Mouse (Mus musculus): Measurements from ENCODE around the gene Samd10. TPM values are rescaled to one million over a fixed set of nuclear protein-coding genes. Genes with fewer than 3 reads are reported as not detected.

Samd10 gene
- total RNA-seq, 2 experiments from 2014 or later = 0.78 to 0.84 TPM

- intact Hi-C loops (cut with DNase I; ENCODE audit: low total_unique reads) = no loop called here
- DNase-seq = no peak
These were observed 50.8 kb downstream of the Samd10 start for GRCm38 (mm10) chr2:181548227-181548626.

- DNase-seq = no peak
- intact Hi-C loops (cut with DNase I; ENCODE audit: low total_unique reads) = no loop called here
These were observed 52.9 kb downstream of the Samd10 start for GRCm38 (mm10) chr2:181546142-181546541.

Small RNA genes within 50 kb of the gene (microRNA-seq; reads per million reads assigned to microRNA genes)
- 0 reads per million in 2 experiments for gene Mir7006

Other genes starting within 250 kb of the Samd10 start
- gene Zgpat, start 234.3 kb downstream of the Samd10 start, total RNA-seq (2021) = 10 to 100 TPM; 12.5 to 14.3 TPM
- gene Arfrp1, start 233.8 kb downstream of the Samd10 start, total RNA-seq (2021) = 10 to 100 TPM; 21.0 to 21.8 TPM
- 1 to 10 TPM; 4.4 to 4.6 TPM for gene Lime1, start 219.1 kb downstream of the Samd10 start, total RNA-seq (2021)
- 1 to 10 TPM; 5.3 to 5.7 TPM for gene Zbtb46, start 139.8 kb downstream of the Samd10 start, total RNA-seq (2021)
- gene Abhd16b, start 106.0 kb downstream of the Samd10 start, total RNA-seq (2021) = not detected
- gene Tpd52l2, start 102.1 kb downstream of the Samd10 start, total RNA-seq (2021) = 10 to 100 TPM; 58.7 to 59.4 TPM
- 10 to 100 TPM; 47.8 to 51.8 TPM for gene Dnajc5, start 78.7 kb downstream of the Samd10 start, total RNA-seq (2021)
- 10 to 100 TPM; 28.8 to 29.7 TPM for gene Uckl1, start 14.3 kb downstream of the Samd10 start, total RNA-seq (2021)
- gene Prpf6, start 7.3 kb downstream of the Samd10 start, total RNA-seq (2021) = 10 to 100 TPM; 28.0 to 30.1 TPM
- 10 to 100 TPM; 20.5 to 20.9 TPM for gene Zfp512b, start 6.4 kb downstream of the Samd10 start, total RNA-seq (2021)
- not detected for gene Gm29797, start 57.8 kb upstream of the Samd10 start, total RNA-seq (2021)
- 10 to 100 TPM; 27.3 to 28.0 TPM for gene Sox18, start 72.4 kb upstream of the Samd10 start, total RNA-seq (2021)
- 1 to 10 TPM; 4.2 to 6.0 TPM for gene Tcea2, start 81.1 kb upstream of the Samd10 start, total RNA-seq (2021)
- 1 to 10 TPM; 5.1 to 6.5 TPM for gene Rgs19, start 94.8 kb upstream of the Samd10 start, total RNA-seq (2021)
- gene Lkaaear1, start 99.2 kb upstream of the Samd10 start, total RNA-seq (2021) = not detected
- gene Oprl1, start 115.8 kb upstream of the Samd10 start, total RNA-seq (2021) = not detected
- not detected for gene Myt1, start 164.1 kb upstream of the Samd10 start, total RNA-seq (2021)
- 10 to 100 TPM; 18.3 to 30.7 TPM for gene Pcmtd2, start 238.6 kb upstream of the Samd10 start, total RNA-seq (2021)